Mouse (Mus musculus) cerebellum, adult 11-12 months (tissue): ENCODE results near the gene Krt26.

Experiments used
- DNase-seq: peaks from one replicate; pipeline ENCODE4 v3.0.0; 2022

Gene Krt26

DNA sequence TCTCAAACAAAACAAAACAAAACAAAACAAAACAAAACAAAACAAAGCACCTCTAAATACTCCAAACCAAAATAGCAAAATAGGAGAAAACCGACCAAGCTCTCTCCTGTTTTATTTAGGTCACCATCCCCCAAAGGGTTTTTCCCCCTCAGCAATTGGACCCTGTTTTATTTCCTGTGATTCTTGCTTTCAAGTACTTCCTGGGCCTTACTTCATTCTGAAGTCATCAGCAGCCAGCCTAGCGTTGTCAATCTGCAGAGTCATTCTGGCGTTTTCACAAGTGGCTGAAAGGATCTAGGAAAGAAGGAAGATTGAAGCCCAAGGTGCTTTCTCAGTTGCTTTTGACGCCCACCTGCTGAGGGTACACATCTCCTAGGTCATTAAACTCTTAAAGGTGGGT is 54.4 kb downstream of the Krt26 start:
- peak; percentile 18 for DNase-seq

GRCm38 (mm10) chr11:99281116-99281515 is 56.6 kb downstream of the Krt26 start:
- DNase-seq: peak; percentile 54

GRCm38 (mm10) chr11:99279986-99280385 is 57.8 kb downstream of the Krt26 start:
- DNase-seq: peak; percentile 48
